Mouse (Mus musculus) lung, postnatal 0 days (tissue): ENCODE measurements at regions not wholly inside any gene's neighbourhood (a gene's known extent, or its start where the extent isn't known, plus 50 kb on each side); places are given as distances from the start of the nearest gene placed in this dataset.

Experiments used
- ATAC-seq: fragments of 200-750 bp; cut with Nextera tagmentation; 2 replicates; pipeline ENCODE4 v1.8.0; 2017; ENCODE audit warnings: moderate library complexity
- DNase-seq: peaks from one replicate; pipeline ENCODE4 v3.0.0-alpha.2; 2016; ENCODE audit warnings: low spot score
- H3K27ac ChIP-seq: fragments of 300-500 bp; sonication (generic); 2 replicates; pipeline ENCODE4 v1.5.1; 2014; ENCODE audit warnings: antibody characterized with exemption, mild to moderate bottlenecking, low read length, mixed read lengths
- H3K27me3 ChIP-seq: fragments of 300-500 bp; sonication (generic); replicated peaks from 2 replicates; pipeline ENCODE4 v1.6.1; 2014; ENCODE audit warnings: low read length, mixed read lengths; ENCODE audit not compliant: insufficient read depth
- H3K36me3 ChIP-seq: fragments of 300-500 bp; sonication (generic); 2 replicates; pipeline ENCODE4 v1.6.1; 2014; ENCODE audit warnings: low read length, mixed read lengths; ENCODE audit not compliant: insufficient read depth
- H3K4me1 ChIP-seq: fragments of 300-500 bp; sonication (generic); 2 replicates; pipeline ENCODE4 v1.6.1; 2014; ENCODE audit warnings: antibody characterized with exemption, low read depth, low read length, mixed read lengths; ENCODE audit not compliant: insufficient read depth
- H3K4me2 ChIP-seq: fragments of 300-500 bp; sonication (generic); replicated peaks from 2 replicates; pipeline ENCODE4 v1.6.1; 2014; ENCODE audit warnings: low read depth, mild to moderate bottlenecking, low read length, moderate library complexity, mixed read lengths
- H3K4me3 ChIP-seq: fragments of 300-500 bp; sonication (generic); 2 replicates; pipeline ENCODE4 v1.5.1; 2014; ENCODE audit warnings: low read depth, low read length
- H3K9ac ChIP-seq: fragments of 300-500 bp; sonication (generic); replicated peaks from 2 replicates; pipeline ENCODE4 v1.6.1; 2014; ENCODE audit warnings: low read depth, mild to moderate bottlenecking
- H3K9me3 ChIP-seq: fragments of 300-500 bp; sonication (generic); 2 replicates; pipeline ENCODE4 v1.6.1; 2016; ENCODE audit warnings: low read length, mixed read lengths
- CTCF ChIP-seq: IDR thresholded peaks from 2 replicates; pipeline ENCODE4 v1.5.1; 2016; ENCODE audit warnings: antibody characterized with exemption, mild to moderate bottlenecking
- EP300 ChIP-seq: IDR thresholded peaks from 2 replicates; pipeline ENCODE4 v1.6.1; 2016; ENCODE audit warnings: antibody characterized with exemption, mild to moderate bottlenecking, control low read depth
- WGBS: fragments of 180-500 bp; shearing (Covaris S2); extraction: QIAGEN DNeasy Blood & Tissue Kit; methylation state at CpG from one replicate; pipeline ENCODE4 v1.1.7; 2014; 5-methylcytosine and 5-hydroxymethylcytosine counted together

GRCm38 (mm10) chr13:47374583-47374982 is 252.1 kb downstream of the Rnf144b start:
- H3K4me2 ChIP-seq = no peak overlapping the region
- H3K9me3 ChIP-seq = no peaks in the 10 kb centered on the region
- WGBS = 59% methylated on average over 1 of the region's 1 CpGs
- DNase-seq (no peak), ATAC-seq (no peak)
- H3K36me3 ChIP-seq = no peaks in the 10 kb centered on the region
- no peaks in the 10 kb centered on the region for H3K4me1 ChIP-seq
- no peak overlapping the region for H3K27ac ChIP-seq
- TF ChIP-seq CTCF (no peak), EP300 (no peak)
- H3K27me3 ChIP-seq = no peaks in the 10 kb centered on the region
- no peak overlapping the region for H3K9ac ChIP-seq
- H3K4me3 ChIP-seq = no peak overlapping the region

GRCm38 (mm10) chr13:47391023-47391422 is 268.6 kb downstream of the Rnf144b start:
- no peaks in the 10 kb centered on the region for H3K36me3 ChIP-seq
- H3K9ac ChIP-seq = no peak overlapping the region
- no peaks in the 10 kb centered on the region for H3K27me3 ChIP-seq
- no peak overlapping the region for H3K27ac ChIP-seq
- no peak for TF ChIP-seq CTCF
- TF ChIP-seq EP300 = no peak
- DNase-seq = no peak
- H3K4me2 ChIP-seq = no peak overlapping the region
- no peaks in the 10 kb centered on the region for H3K4me1 ChIP-seq
- ATAC-seq = no peak
- no peak overlapping the region for H3K4me3 ChIP-seq
- no peaks in the 10 kb centered on the region for H3K9me3 ChIP-seq
- 34% methylated on average over 5 of the region's 5 CpGs for WGBS

GRCm38 (mm10) chr13:47397726-47398350 is 275.4 kb downstream of the Rnf144b start:
- Histone ChIP-seq H3K27ac (no peak overlapping the region), H3K36me3 (no peaks in the 10 kb centered on the region), H3K9me3 (no peaks in the 10 kb centered on the region; the same call in 1 of the 2 replicates), H3K9ac (no peak overlapping the region), H3K4me1 (no peaks in the 10 kb centered on the region), H3K4me3 (no peak overlapping the region), H3K4me2 (no peak overlapping the region), H3K27me3 (no peaks in the 10 kb centered on the region)
- TF ChIP-seq CTCF (no peak), EP300 (no peak)
- no peak for DNase-seq
- no peak for ATAC-seq
- 84% methylated on average over 8 of the region's 8 CpGs for WGBS

- no peak for TF ChIP-seq CTCF
- no peak for TF ChIP-seq EP300
- no peaks in the 10 kb centered on the region; the same call in 1 of the 2 replicates for H3K9me3 ChIP-seq
- DNase-seq (no peak), ATAC-seq (no peak)
- no peaks in the 10 kb centered on the region for H3K27me3 ChIP-seq
- H3K4me2 ChIP-seq = no peak overlapping the region
- H3K4me1 ChIP-seq = no peaks in the 10 kb centered on the region
- H3K9ac ChIP-seq = no peak overlapping the region
- no peak overlapping the region for H3K27ac ChIP-seq
- WGBS = 85% methylated on average over 5 of the region's 5 CpGs
- H3K36me3 ChIP-seq = no peaks in the 10 kb centered on the region
- no peak overlapping the region for H3K4me3 ChIP-seq
Measured at GRCm38 (mm10) chr13:47398976-47399375, 276.5 kb downstream of the Rnf144b start.

- Histone ChIP-seq H3K27me3 (no peaks in the 10 kb centered on the region), H3K27ac (no peak overlapping the region), H3K9me3 (no peaks in the 10 kb centered on the region), H3K36me3 (no peaks in the 10 kb centered on the region), H3K4me2 (no peak overlapping the region), H3K4me3 (no peak overlapping the region), H3K9ac (no peak overlapping the region), H3K4me1 (no peaks in the 10 kb centered on the region)
- TF ChIP-seq EP300 = no peak
- DNase-seq (no peak), ATAC-seq (no peak)
- 83% methylated on average over 3 of the region's 3 CpGs for WGBS
Measured at GRCm38 (mm10) chr13:47413261-47413660, 290.8 kb downstream of the Rnf144b start.

GRCm38 (mm10) chr13:47413940-47414339 is 291.5 kb downstream of the Rnf144b start:
- Histone ChIP-seq H3K27me3 (no peaks in the 10 kb centered on the region), H3K4me3 (no peak overlapping the region), H3K4me1 (no peaks in the 10 kb centered on the region), H3K9me3 (no peaks in the 10 kb centered on the region), H3K27ac (no peak overlapping the region), H3K9ac (no peak overlapping the region), H3K36me3 (no peaks in the 10 kb centered on the region), H3K4me2 (no peak overlapping the region)
- DNase-seq (peak; percentile 19), ATAC-seq (no peak)
- 70% methylated on average over 9 of the region's 9 CpGs for WGBS
- no peak for TF ChIP-seq EP300
- no peak for TF ChIP-seq CTCF
